Mouse (Mus musculus): ENCODE data around the gene Txndc2.

- TF ChIP-seq CTCF (IDR thresholded peaks at IDR 0.05; ENCODE audit: low read depth) (no peak), EP300 (IDR thresholded peaks at IDR 0.05; ENCODE audit: low read depth) (no peak)
Measured at GRCm38 (mm10) chr17:65648371-65649174, 6.6 kb upstream of the Txndc2 start.
